Mouse (Mus musculus) testis, adult 2 months (tissue): ENCODE results near the gene Per3.

Experiments
- CTCF ChIP-seq: fragments of 200-500 bp; IDR thresholded peaks from 2 replicates; pipeline ENCODE4 v1.5.1; 2012; ENCODE audit warnings: low read depth, mild to moderate bottlenecking, inconsistent platforms, low read length, moderate library complexity; ENCODE audit not compliant: control insufficient read depth, insufficient read depth, insufficient replicate concordance
- POLR2A ChIP-seq: fragments of 200-500 bp; IDR thresholded peaks from 2 replicates; pipeline ENCODE4 v1.6.1; 2012; ENCODE audit warnings: low read depth, mild to moderate bottlenecking, inconsistent platforms, low read length, moderate library complexity; ENCODE audit not compliant: control insufficient read depth

DNA sequence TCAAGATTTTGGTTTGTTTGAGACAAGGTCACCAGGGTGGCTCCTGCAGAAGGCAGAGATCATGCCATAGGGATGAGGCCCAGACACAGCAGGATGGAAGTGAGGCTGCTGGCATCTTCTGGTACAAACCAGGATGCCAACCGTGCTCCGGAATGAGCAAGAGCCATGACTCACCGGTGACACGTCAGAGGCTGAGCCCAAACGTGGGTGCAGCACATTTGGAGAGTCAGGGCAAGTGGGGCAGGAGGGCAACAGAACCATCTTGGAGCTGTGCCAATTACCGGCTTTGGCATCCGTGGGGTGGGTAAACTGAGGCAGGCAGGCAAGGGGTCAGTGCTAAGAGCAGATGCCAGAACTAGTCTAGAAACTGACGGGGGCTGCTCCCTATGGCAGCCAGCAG lies 71.2 kb downstream of the Per3 start:
- TF ChIP-seq CTCF (no peak), POLR2A (no peak)
